Mouse (Mus musculus) midbrain, embryonic 12.5 days (tissue): ENCODE data around the gene Nfx1. TPM values are rescaled to one million over a fixed set of nuclear protein-coding genes. Genes with fewer than 3 reads are reported as not detected.

Experiments used
- ATAC-seq: fragments of 200-750 bp; cut with Nextera tagmentation; 2 replicates; pipeline ENCODE4 v1.8.0; 2017; ENCODE audit warnings: low read depth, moderate TSS enrichment, moderate library complexity; ENCODE audit not compliant: low FRiP score
- H3K27ac ChIP-seq: fragments of 300-500 bp; sonication (generic); replicated peaks from 2 replicates; pipeline ENCODE4 v1.5.1; 2016; ENCODE audit warnings: mild to moderate bottlenecking
- H3K27me3 ChIP-seq: fragments of 300-500 bp; sonication (generic); 2 replicates; pipeline ENCODE4 v1.6.1; 2016; ENCODE audit warnings: mild to moderate bottlenecking
- H3K36me3 ChIP-seq: fragments of 300-500 bp; sonication (generic); 2 replicates; pipeline ENCODE4 v1.6.1; 2016
- H3K4me1 ChIP-seq: fragments of 300-500 bp; sonication (generic); 2 replicates; pipeline ENCODE4 v1.6.1; 2016
- H3K4me2 ChIP-seq: fragments of 300-500 bp; sonication (generic); replicated peaks from 2 replicates; pipeline ENCODE4 v1.6.1; 2016; ENCODE audit warnings: mild to moderate bottlenecking, moderate library complexity
- H3K4me3 ChIP-seq: fragments of 300-500 bp; sonication (generic); 2 replicates; pipeline ENCODE4 v1.5.1; 2016; ENCODE audit warnings: mild to moderate bottlenecking
- H3K9ac ChIP-seq: fragments of 300-500 bp; sonication (generic); replicated peaks from 2 replicates; pipeline ENCODE4 v1.6.1; 2016; ENCODE audit warnings: mild to moderate bottlenecking, moderate library complexity
- H3K9me3 ChIP-seq: fragments of 300-500 bp; sonication (generic); 2 replicates; pipeline ENCODE4 v1.6.1; 2016; ENCODE audit warnings: mild to moderate bottlenecking
- WGBS: fragments of 180-500 bp; shearing (Covaris S2); methylation state at CpG from one replicate; pipeline ENCODE4 v1.1.7; 2016; 5-methylcytosine and 5-hydroxymethylcytosine counted together
- microRNA-seq: library from miRNA; unstranded; fragments of <30 nt; microRNA quantifications from one replicate; pipeline ENCODE4, GENCODE M21; 2017
- polyA plus RNA-seq: library from polyadenylated mRNA; unstranded; fragments of >200 nt; fragmentation: Nextera tagmentation; extraction: Ambion mirVana; gene quantifications from 2 replicates; pipeline ENCODE4 v1.2.1, GENCODE M21; 2016

The Nfx1 gene
- polyA plus RNA-seq, 1 experiment from 2014 or later = 102 TPM

DNA sequence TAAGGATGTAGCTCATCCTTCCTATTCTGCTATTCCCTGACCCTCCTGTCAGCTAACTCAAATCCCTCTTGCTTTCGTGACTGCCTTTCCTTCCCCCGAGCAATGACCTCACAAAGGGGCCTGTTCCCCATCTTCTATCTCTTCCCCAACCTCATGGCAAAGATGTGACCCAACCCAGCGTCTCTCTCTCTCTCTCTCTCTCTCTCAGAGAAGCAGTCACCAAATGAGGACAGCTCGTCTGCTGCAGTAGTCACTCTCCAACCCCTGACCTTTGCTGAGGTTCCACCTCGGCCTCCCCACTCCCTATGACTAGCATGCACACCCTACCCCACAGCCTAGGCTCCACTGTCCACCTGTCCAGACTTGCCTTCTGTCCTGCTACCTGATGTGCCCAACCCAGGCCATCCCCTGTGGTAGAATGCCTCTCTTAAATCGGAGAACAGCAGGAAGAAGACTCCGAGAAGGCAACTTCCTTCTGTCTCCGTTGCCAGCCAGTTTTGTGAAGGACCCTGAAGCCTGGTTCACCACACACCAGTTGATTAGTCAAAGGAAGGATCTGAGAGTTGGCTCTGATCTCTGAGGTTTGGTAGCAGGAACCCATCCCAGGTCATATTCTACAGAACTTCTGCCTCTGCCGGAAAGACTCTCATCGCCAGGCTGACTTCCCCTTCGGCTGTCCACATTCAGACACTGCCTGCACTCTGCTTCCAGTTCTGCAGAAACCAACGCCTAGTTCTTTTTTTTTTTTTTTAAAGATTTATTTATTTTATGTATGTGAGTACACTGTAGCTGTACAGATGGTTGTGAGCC is 102.5 kb downstream of the Nfx1 start:
- WGBS = 84% methylated on average over 12 of the region's 12 CpGs
- Histone ChIP-seq H3K4me2 (no peak overlapping the region), H3K4me3 (no peak overlapping the region), H3K9me3 (no peaks in the 10 kb centered on the region), H3K9ac (no peak overlapping the region), H3K27me3 (no peaks in the 10 kb centered on the region), H3K4me1 (no peaks in the 10 kb centered on the region), H3K36me3 (no peaks in the 10 kb centered on the region), H3K27ac (no peak overlapping the region)
- ATAC-seq = no peak

DNA sequence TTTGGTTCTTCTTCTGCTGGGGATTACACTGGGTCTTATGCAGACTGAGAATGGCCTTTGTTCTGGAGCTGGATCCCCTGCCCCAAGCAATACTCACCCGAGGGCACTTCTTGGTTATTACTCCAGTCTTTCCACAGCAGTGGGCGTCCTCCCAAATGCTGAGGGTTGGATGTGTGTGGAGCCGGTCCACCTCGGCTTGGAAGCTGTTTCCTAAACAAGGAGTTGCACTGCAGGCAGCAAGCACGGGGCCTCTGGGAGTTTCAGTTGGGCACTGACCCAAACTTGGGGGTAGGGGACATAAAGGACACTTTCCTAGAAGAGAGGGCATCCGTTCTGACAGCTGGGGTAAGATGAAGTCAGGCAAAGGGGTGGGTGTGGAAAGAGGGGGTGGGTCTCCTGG is 103.8 kb downstream of the Nfx1 start:
- H3K27ac ChIP-seq = no peak overlapping the region
- ATAC-seq = no peak
- no peak overlapping the region for H3K4me3 ChIP-seq
- H3K9ac ChIP-seq = no peak overlapping the region
- H3K36me3 ChIP-seq = no peaks in the 10 kb centered on the region
- WGBS = 74% methylated on average over 6 of the region's 6 CpGs
- no peak overlapping the region for H3K4me2 ChIP-seq
- no peaks in the 10 kb centered on the region for H3K4me1 ChIP-seq
- no peaks in the 10 kb centered on the region for H3K9me3 ChIP-seq
- H3K27me3 ChIP-seq = no peaks in the 10 kb centered on the region

Small RNAs within 50 kb of the gene (microRNA-seq; reads per million reads assigned to microRNA genes)
- gene Mir3094 = 2.8 reads per million, percentile 6 among the genes with 10 or more reads in this experiment

Other genes starting within 250 kb of the Nfx1 start
- gene Dnaja1, start 248.8 kb upstream of the Nfx1 start, polyA plus RNA-seq = 623 and 674 TPM in 2 replicates
- gene Smu1, start 213.0 kb upstream of the Nfx1 start, polyA plus RNA-seq = 149 and 154 TPM in 2 replicates
- gene B4galt1, start 116.9 kb upstream of the Nfx1 start, polyA plus RNA-seq = 14.8 and 15.2 TPM in 2 replicates
- gene Spink4, start 50.9 kb upstream of the Nfx1 start, polyA plus RNA-seq = not detected in 2 replicates
- 218 and 219 TPM in 2 replicates for gene Bag1, start 22.6 kb upstream of the Nfx1 start, polyA plus RNA-seq
- gene Chmp5, start 22.5 kb upstream of the Nfx1 start, polyA plus RNA-seq = 152 and 158 TPM in 2 replicates
- not detected in 2 replicates for gene Aqp7, start 77.2 kb downstream of the Nfx1 start, polyA plus RNA-seq
- gene Aqp3, start 127.3 kb downstream of the Nfx1 start, polyA plus RNA-seq = 0.65 and 0.93 TPM in 2 replicates
- gene Nol6, start 153.5 kb downstream of the Nfx1 start, polyA plus RNA-seq = 27.4 and 28.2 TPM in 2 replicates
- gene Ube2r2, start 164.8 kb downstream of the Nfx1 start, polyA plus RNA-seq = 97.7 and 115 TPM in 2 replicates